Mouse (Mus musculus): ENCODE measurements around the gene Abcb5.

DNA sequence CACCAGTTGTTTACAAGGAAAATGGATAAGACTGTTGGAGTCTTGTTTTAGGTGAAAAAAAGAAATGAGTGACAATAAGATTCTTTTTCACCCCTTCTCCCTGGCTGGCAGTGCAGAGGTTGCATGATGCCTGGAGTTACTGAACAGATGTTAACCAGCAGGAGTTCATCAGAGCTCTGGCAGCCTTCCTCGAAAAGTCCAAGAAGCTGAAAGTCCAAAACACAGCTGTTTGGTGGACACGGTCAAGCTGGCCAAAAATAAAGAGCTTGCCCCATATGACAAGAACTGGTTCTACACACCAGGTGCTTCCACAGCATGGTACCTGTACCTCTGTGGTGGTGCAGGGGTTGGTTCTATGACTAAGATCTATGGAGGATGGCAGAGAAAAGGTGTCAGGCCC lies 78.3 kb downstream of the Abcb5 start:
- TF ChIP-seq CTCF (IDR thresholded peaks at IDR 0.05) (no peak), EP300 (IDR thresholded peaks at IDR 0.05) (peak; percentile 43; the same call in 1 of the 2 replicates)

Measured in lung, postnatal 0 days (tissue).